Mouse (Mus musculus) forebrain, embryonic 15.5 days (tissue): Measurements from ENCODE around the gene Fcrls. TPM values are rescaled to one million over a fixed set of nuclear protein-coding genes. Genes with fewer than 3 reads are reported as not detected.

ENCODE experiments used
- ATAC-seq: fragments of 200-750 bp; cut with Nextera tagmentation; replicated peaks from 2 replicates; pipeline ENCODE4 v1.8.0; 2017; ENCODE audit warnings: mild to moderate bottlenecking, moderate TSS enrichment, moderate library complexity
- H3K27ac ChIP-seq: fragments of 300-500 bp; sonication (generic); replicated peaks from 2 replicates; pipeline ENCODE4 v1.5.1; 2015; ENCODE audit warnings: mild to moderate bottlenecking, inconsistent platforms
- H3K27me3 ChIP-seq: fragments of 300-500 bp; sonication (generic); 2 replicates; pipeline ENCODE4 v1.6.1; 2015; ENCODE audit warnings: inconsistent platforms
- H3K36me3 ChIP-seq: fragments of 300-500 bp; sonication (generic); 2 replicates; pipeline ENCODE4 v1.6.1; 2015; ENCODE audit warnings: mild to moderate bottlenecking, inconsistent platforms
- H3K4me1 ChIP-seq: fragments of 300-500 bp; sonication (generic); 2 replicates; pipeline ENCODE4 v1.6.1; 2015; ENCODE audit warnings: inconsistent platforms
- H3K4me2 ChIP-seq: fragments of 300-500 bp; sonication (generic); replicated peaks from 2 replicates; pipeline ENCODE4 v1.6.1; 2015; ENCODE audit warnings: mild to moderate bottlenecking, inconsistent platforms
- H3K4me3 ChIP-seq: fragments of 300-500 bp; sonication (generic); 2 replicates; pipeline ENCODE4 v1.5.1; 2015; ENCODE audit warnings: mild to moderate bottlenecking, inconsistent platforms
- H3K9ac ChIP-seq: fragments of 300-500 bp; sonication (generic); replicated peaks from 2 replicates; pipeline ENCODE4 v1.6.1; 2015; ENCODE audit warnings: mild to moderate bottlenecking, inconsistent platforms
- H3K9me3 ChIP-seq: fragments of 300-500 bp; sonication (generic); 2 replicates; pipeline ENCODE4 v1.6.1; 2016; ENCODE audit warnings: inconsistent platforms
- WGBS: fragments of 180-500 bp; shearing (Covaris S2); methylation state at CpG from one replicate; pipeline ENCODE4 v1.1.7; 2015; ENCODE audit warnings: mixed read lengths; 5-methylcytosine and 5-hydroxymethylcytosine counted together
- polyA plus RNA-seq: library from polyadenylated mRNA; unstranded; fragments of >200 nt; fragmentation: Nextera tagmentation; extraction: Ambion mirVana; gene quantifications from 2 replicates; pipeline ENCODE4 v1.2.1, GENCODE M21; 2015

The Fcrls gene
- polyA plus RNA-seq: 10.4 and 11.1 TPM in 2 replicates

- no peaks in the 10 kb centered on the region for H3K9me3 ChIP-seq
- H3K27ac ChIP-seq: no peak within 1 kb of the TSS
- H3K9ac ChIP-seq: no peak within 1 kb of the TSS
- no peaks in the 10 kb centered on the region for H3K36me3 ChIP-seq
- H3K27me3 ChIP-seq: no peaks in the 10 kb centered on the region
- no peak within 1 kb of the TSS for H3K4me3 ChIP-seq
- no peak within 1 kb of the TSS for H3K4me2 ChIP-seq
- H3K4me1 ChIP-seq: no peaks in the 10 kb centered on the region
- WGBS: 92% methylated on average over 7 of the region's 7 CpGs
- ATAC-seq: no peak
These were observed at the start of gene Fcrls for GRCm38 (mm10) chr3:87263436-87263835. Fcrls (minus strand) TSS chr3:87263738.

- Histone ChIP-seq H3K9me3 (no peaks in the 10 kb centered on the region), H3K4me1 (no peaks in the 10 kb centered on the region), H3K4me3 (no peak overlapping the region), H3K4me2 (no peak overlapping the region), H3K9ac (no peak overlapping the region), H3K27me3 (no peaks in the 10 kb centered on the region), H3K36me3 (no peaks in the 10 kb centered on the region), H3K27ac (no peak overlapping the region)
- no peak for ATAC-seq
- 72% methylated on average over 2 of the region's 2 CpGs for WGBS
These were observed 46.4 kb upstream of the Fcrls start for GRCm38 (mm10) chr3:87309922-87310321.

GRCm38 (mm10) chr3:87299901-87300300 is 36.4 kb upstream of the Fcrls start:
- no peaks in the 10 kb centered on the region for H3K4me1 ChIP-seq
- ATAC-seq: no peak

GRCm38 (mm10) chr3:87274372-87274771 is 10.8 kb upstream of the Fcrls start:
- Histone ChIP-seq H3K36me3 (no peaks in the 10 kb centered on the region), H3K27me3 (no peaks in the 10 kb centered on the region), H3K4me2 (no peak overlapping the region), H3K4me1 (no peaks in the 10 kb centered on the region), H3K27ac (no peak overlapping the region), H3K9ac (no peak overlapping the region), H3K4me3 (no peak overlapping the region), H3K9me3 (no peaks in the 10 kb centered on the region)
- ATAC-seq: no peak
- WGBS: 83% methylated on average over 2 of the region's 2 CpGs

More at GRCm38 (mm10) chr3:87299901-87300300, 36.4 kb upstream of the Fcrls start:
- Histone ChIP-seq H3K27ac (no peak overlapping the region), H3K4me2 (no peak overlapping the region), H3K4me3 (no peak overlapping the region), H3K9me3 (no peaks in the 10 kb centered on the region), H3K36me3 (no peaks in the 10 kb centered on the region), H3K9ac (no peak overlapping the region), H3K27me3 (no peaks in the 10 kb centered on the region)
- 89% methylated on average over 5 of the region's 5 CpGs for WGBS

GRCm38 (mm10) chr3:87266581-87266980 is 3.0 kb upstream of the Fcrls start:
- H3K4me2 ChIP-seq: no peak overlapping the region
- H3K9ac ChIP-seq: no peak overlapping the region
- no peaks in the 10 kb centered on the region for H3K27me3 ChIP-seq
- no peak overlapping the region for H3K27ac ChIP-seq
- H3K4me1 ChIP-seq: no peaks in the 10 kb centered on the region
- H3K4me3 ChIP-seq: no peak overlapping the region
- no peak for ATAC-seq
- 81% methylated on average over 5 of the region's 5 CpGs for WGBS
- H3K36me3 ChIP-seq: no peaks in the 10 kb centered on the region
- no peaks in the 10 kb centered on the region for H3K9me3 ChIP-seq

GRCm38 (mm10) chr3:87255239-87255638 is 8.3 kb downstream of the Fcrls start:
- WGBS: 94% methylated on average over 10 of the region's 10 CpGs
- H3K4me1 ChIP-seq: no peaks in the 10 kb centered on the region
- no peak overlapping the region for H3K4me2 ChIP-seq
- no peak for ATAC-seq
- H3K27ac ChIP-seq: no peak overlapping the region
- H3K9me3 ChIP-seq: no peaks in the 10 kb centered on the region
- no peaks in the 10 kb centered on the region for H3K36me3 ChIP-seq
- H3K4me3 ChIP-seq: no peak overlapping the region
- H3K9ac ChIP-seq: no peak overlapping the region
- H3K27me3 ChIP-seq: no peaks in the 10 kb centered on the region

GRCm38 (mm10) chr3:87249571-87249970 is 14.0 kb downstream of the Fcrls start:
- ATAC-seq: no peak
- no peaks in the 10 kb centered on the region for H3K27me3 ChIP-seq
- H3K4me2 ChIP-seq: no peak overlapping the region
- no peak overlapping the region for H3K27ac ChIP-seq
- whole genome bisulfite sequencing: 88% methylated on average over 6 of the region's 6 CpGs
- H3K4me1 ChIP-seq: no peaks in the 10 kb centered on the region
- H3K9me3 ChIP-seq: no peaks in the 10 kb centered on the region
- H3K9ac ChIP-seq: no peak overlapping the region
- no peak overlapping the region for H3K4me3 ChIP-seq
- no peaks in the 10 kb centered on the region for H3K36me3 ChIP-seq

- WGBS: 57% methylated on average over 3 of the region's 3 CpGs
- no peaks in the 10 kb centered on the region for H3K4me1 ChIP-seq
- H3K27ac ChIP-seq: no peak overlapping the region
- no peak overlapping the region for H3K4me2 ChIP-seq
- no peaks in the 10 kb centered on the region for H3K9me3 ChIP-seq
- no peaks in the 10 kb centered on the region for H3K36me3 ChIP-seq
- ATAC-seq: no peak
- no peaks in the 10 kb centered on the region for H3K27me3 ChIP-seq
- H3K9ac ChIP-seq: no peak overlapping the region
- no peak overlapping the region for H3K4me3 ChIP-seq
These were observed 16.2 kb downstream of the Fcrls start for GRCm38 (mm10) chr3:87247292-87247691.

- no peak overlapping the region for H3K4me3 ChIP-seq
- H3K36me3 ChIP-seq: no peaks in the 10 kb centered on the region
- no peak overlapping the region for H3K27ac ChIP-seq
- H3K27me3 ChIP-seq: no peaks in the 10 kb centered on the region
- 1% methylated on average over 2 of the region's 2 CpGs for WGBS
- ATAC-seq: 0 out of 2 replicates have a peak, but pooled peaks have one; percentile 19
- no peaks in the 10 kb centered on the region for H3K4me1 ChIP-seq
- H3K9me3 ChIP-seq: no peaks in the 10 kb centered on the region
- no peak overlapping the region for H3K9ac ChIP-seq
- no peak overlapping the region for H3K4me2 ChIP-seq
These were observed 19.9 kb downstream of the Fcrls start for GRCm38 (mm10) chr3:87243654-87244053.

- no peak for ATAC-seq
- Histone ChIP-seq H3K9ac (no peak overlapping the region), H3K4me2 (no peak overlapping the region), H3K36me3 (no peaks in the 10 kb centered on the region), H3K27me3 (no peaks in the 10 kb centered on the region), H3K4me1 (no peaks in the 10 kb centered on the region), H3K4me3 (no peak overlapping the region), H3K27ac (no peak overlapping the region), H3K9me3 (no peaks in the 10 kb centered on the region)
- WGBS: 77% methylated on average over 4 of the region's 4 CpGs
These were observed 22.6 kb downstream of the Fcrls start for GRCm38 (mm10) chr3:87240909-87241308.

- Histone ChIP-seq H3K36me3 (no peaks in the 10 kb centered on the region), H3K27me3 (no peaks in the 10 kb centered on the region), H3K9me3 (no peaks in the 10 kb centered on the region), H3K9ac (no peak overlapping the region), H3K4me3 (no peak overlapping the region), H3K4me2 (no peak overlapping the region), H3K27ac (no peak overlapping the region), H3K4me1 (no peaks in the 10 kb centered on the region)
- no peak for ATAC-seq
- WGBS: 94% methylated on average over 4 of the region's 4 CpGs
These were observed 39.9 kb downstream of the Fcrls start for GRCm38 (mm10) chr3:87223636-87224035.

GRCm38 (mm10) chr3:87222346-87222745 is 41.2 kb downstream of the Fcrls start:
- Histone ChIP-seq H3K4me1 (no peaks in the 10 kb centered on the region), H3K27ac (no peak overlapping the region), H3K9ac (no peak overlapping the region), H3K9me3 (no peaks in the 10 kb centered on the region), H3K4me3 (no peak overlapping the region), H3K36me3 (no peaks in the 10 kb centered on the region), H3K4me2 (no peak overlapping the region), H3K27me3 (no peaks in the 10 kb centered on the region)
- WGBS: 71% methylated on average over 5 of the region's 5 CpGs
- no peak for ATAC-seq

- Histone ChIP-seq H3K9ac (no peak overlapping the region), H3K4me1 (no peaks in the 10 kb centered on the region), H3K4me3 (no peak overlapping the region), H3K9me3 (no peaks in the 10 kb centered on the region), H3K36me3 (no peaks in the 10 kb centered on the region), H3K27me3 (no peaks in the 10 kb centered on the region), H3K27ac (no peak overlapping the region), H3K4me2 (no peak overlapping the region)
- 81% methylated on average over 11 of the region's 11 CpGs for WGBS
- no peak for ATAC-seq
These were observed 48.4 kb downstream of the Fcrls start for GRCm38 (mm10) chr3:87215176-87215575.
